Mouse (Mus musculus): ENCODE data around the gene Nr4a2. TPM values are rescaled to one million over a fixed set of nuclear protein-coding genes. Genes with fewer than 3 reads are reported as not detected.

Nr4a2 gene
- polyA plus RNA-seq, 1 experiment: 1.4 TPM

- H3K4me3 ChIP-seq (ENCODE audit: low read depth, low read length): no peak overlapping the region
- H3K27ac ChIP-seq (ENCODE audit: insufficient read depth, low read length): no peak overlapping the region
- H3K9ac ChIP-seq (ENCODE audit: low read depth, poor library complexity, severe bottlenecking): no peak overlapping the region
- H3K9me3 ChIP-seq (replicated peaks; ENCODE audit: control insufficient read depth, insufficient read depth, low read length, poor library complexity, severe bottlenecking): no peaks in the 10 kb centered on the region
- H3K36me3 ChIP-seq (ENCODE audit: control insufficient read depth, insufficient read depth, low read length, poor library complexity, severe bottlenecking): no peaks in the 10 kb centered on the region
- no peaks in the 10 kb centered on the region for H3K4me1 ChIP-seq (ENCODE audit: control insufficient read depth, insufficient read depth, low read length)
- peaks cover 20% of the 10 kb centered on the region for H3K27me3 ChIP-seq (ENCODE audit: control insufficient read depth, insufficient read depth, low read length, poor library complexity, severe bottlenecking)
- TF ChIP-seq EP300 (IDR thresholded peaks at IDR 0.05; ENCODE audit: insufficient read depth, low read depth, low read length): no peak
Observed at GRCm38 (mm10) chr2:57103845-57104660, 19.8 kb downstream of the Nr4a2 start.

- Histone ChIP-seq H3K9ac (ENCODE audit: low read depth, poor library complexity, severe bottlenecking) (no peak overlapping the region), H3K4me1 (ENCODE audit: control insufficient read depth, insufficient read depth, low read length) (no peaks in the 10 kb centered on the region), H3K27me3 (ENCODE audit: control insufficient read depth, insufficient read depth, low read length, poor library complexity, severe bottlenecking) (peaks cover 20% of the 10 kb centered on the region), H3K36me3 (ENCODE audit: control insufficient read depth, insufficient read depth, low read length, poor library complexity, severe bottlenecking) (no peaks in the 10 kb centered on the region), H3K9me3 (replicated peaks; ENCODE audit: control insufficient read depth, insufficient read depth, low read length, poor library complexity, severe bottlenecking) (no peaks in the 10 kb centered on the region), H3K27ac (ENCODE audit: insufficient read depth, low read length) (no peak overlapping the region), H3K4me3 (ENCODE audit: low read depth, low read length) (peak overlapping the region; percentile 5)
- TF ChIP-seq POLR2A (IDR thresholded peaks at IDR 0.05; ENCODE audit: insufficient read depth, low read length) (no peak), CTCF (IDR thresholded peaks at IDR 0.05; ENCODE audit: low read depth, low read length) (no peak), EP300 (IDR thresholded peaks at IDR 0.05; ENCODE audit: insufficient read depth, low read depth, low read length) (no peak)
Observed at GRCm38 (mm10) chr2:57102856-57103844, 20.7 kb downstream of the Nr4a2 start.

- Histone ChIP-seq H3K4me3 (ENCODE audit: low read depth, low read length) (peak overlapping the region; percentile 5), H3K9ac (ENCODE audit: low read depth, poor library complexity, severe bottlenecking) (no peak overlapping the region), H3K36me3 (ENCODE audit: control insufficient read depth, insufficient read depth, low read length, poor library complexity, severe bottlenecking) (no peaks in the 10 kb centered on the region), H3K9me3 (replicated peaks; ENCODE audit: control insufficient read depth, insufficient read depth, low read length, poor library complexity, severe bottlenecking) (no peaks in the 10 kb centered on the region), H3K4me1 (ENCODE audit: control insufficient read depth, insufficient read depth, low read length) (no peaks in the 10 kb centered on the region), H3K27me3 (ENCODE audit: control insufficient read depth, insufficient read depth, low read length, poor library complexity, severe bottlenecking) (peaks cover 20% of the 10 kb centered on the region), H3K27ac (ENCODE audit: insufficient read depth, low read length) (no peak overlapping the region)
- no peak for TF ChIP-seq POLR2A (IDR thresholded peaks at IDR 0.05; ENCODE audit: insufficient read depth, low read length)
Observed at GRCm38 (mm10) chr2:57102091-57102855, 21.5 kb downstream of the Nr4a2 start.

- Histone ChIP-seq H3K27ac (ENCODE audit: insufficient read depth, low read length) (no peak overlapping the region), H3K4me1 (ENCODE audit: control insufficient read depth, insufficient read depth, low read length) (no peaks in the 10 kb centered on the region), H3K9me3 (replicated peaks; ENCODE audit: control insufficient read depth, insufficient read depth, low read length, poor library complexity, severe bottlenecking) (no peaks in the 10 kb centered on the region), H3K27me3 (ENCODE audit: control insufficient read depth, insufficient read depth, low read length, poor library complexity, severe bottlenecking) (peaks cover 20% of the 10 kb centered on the region), H3K4me3 (ENCODE audit: low read depth, low read length) (no peak overlapping the region), H3K9ac (ENCODE audit: low read depth, poor library complexity, severe bottlenecking) (no peak overlapping the region), H3K36me3 (ENCODE audit: control insufficient read depth, insufficient read depth, low read length, poor library complexity, severe bottlenecking) (no peaks in the 10 kb centered on the region)
- TF ChIP-seq POLR2A (IDR thresholded peaks at IDR 0.05; ENCODE audit: insufficient read depth, low read length) (no peak), CTCF (IDR thresholded peaks at IDR 0.05; ENCODE audit: low read depth, low read length) (no peak), EP300 (IDR thresholded peaks at IDR 0.05; ENCODE audit: insufficient read depth, low read depth, low read length) (no peak)
Observed at GRCm38 (mm10) chr2:57100241-57100640, 23.6 kb downstream of the Nr4a2 start.

DNA sequence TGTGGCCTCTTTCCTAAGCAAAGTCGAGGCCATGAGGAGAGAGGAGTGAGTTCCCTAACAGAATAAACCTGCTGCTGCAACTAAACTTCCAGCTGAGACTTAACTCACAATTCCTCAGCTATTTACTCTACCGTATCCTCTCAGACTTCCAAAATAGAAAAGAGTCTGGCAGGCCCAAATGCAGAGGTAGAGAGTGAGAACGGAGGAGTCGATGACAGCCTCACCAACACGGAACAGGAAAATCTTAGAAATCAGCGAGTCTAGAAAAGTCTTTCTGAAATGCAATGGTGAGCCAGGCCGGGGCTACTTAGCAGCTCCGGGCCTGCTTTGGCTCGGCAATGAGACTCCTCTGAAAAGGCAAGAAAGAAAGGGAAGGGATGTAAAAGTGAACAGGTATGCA, 51.4 kb downstream of the Nr4a2 start:
- Histone ChIP-seq H3K9ac (ENCODE audit: low read depth, poor library complexity, severe bottlenecking) (no peak overlapping the region), H3K9me3 (replicated peaks; ENCODE audit: control insufficient read depth, insufficient read depth, low read length, poor library complexity, severe bottlenecking) (no peaks in the 10 kb centered on the region), H3K27ac (ENCODE audit: insufficient read depth, low read length) (no peak overlapping the region), H3K4me1 (ENCODE audit: control insufficient read depth, insufficient read depth, low read length) (no peaks in the 10 kb centered on the region), H3K4me3 (ENCODE audit: low read depth, low read length) (no peak overlapping the region), H3K36me3 (ENCODE audit: control insufficient read depth, insufficient read depth, low read length, poor library complexity, severe bottlenecking) (no peaks in the 10 kb centered on the region), H3K27me3 (ENCODE audit: control insufficient read depth, insufficient read depth, low read length, poor library complexity, severe bottlenecking) (no peaks in the 10 kb centered on the region)
- TF ChIP-seq POLR2A (IDR thresholded peaks at IDR 0.05; ENCODE audit: insufficient read depth, low read length) (no peak), CTCF (IDR thresholded peaks at IDR 0.05; ENCODE audit: low read depth, low read length) (no peak), EP300 (IDR thresholded peaks at IDR 0.05; ENCODE audit: insufficient read depth, low read depth, low read length) (no peak)

Measured in ES-Bruce4 (cell line).